Mouse (Mus musculus) testis, adult 2 months (tissue): Measurements from ENCODE around the gene Irf2bp1. TPM values are rescaled to one million over a fixed set of nuclear protein-coding genes. Genes with fewer than 3 reads are reported as not detected.

ENCODE experiments used
- H3K27ac ChIP-seq: fragments of 200-500 bp; 2 replicates; pipeline ENCODE4 v1.5.1; 2012; ENCODE audit warnings: low read depth, low read length; ENCODE audit not compliant: control insufficient read depth, insufficient read depth
- H3K27me3 ChIP-seq: fragments of 200-500 bp; 2 replicates; pipeline ENCODE4 v1.6.1; 2012; ENCODE audit warnings: mild to moderate bottlenecking, low read length, moderate library complexity; ENCODE audit not compliant: control insufficient read depth, insufficient read depth
- H3K36me3 ChIP-seq: fragments of 200-500 bp; 2 replicates; pipeline ENCODE4 v1.6.1; 2012; ENCODE audit warnings: mild to moderate bottlenecking, low read length; ENCODE audit not compliant: control insufficient read depth, insufficient read depth
- H3K4me1 ChIP-seq: fragments of 200-500 bp; 2 replicates; pipeline ENCODE4 v1.6.1; 2012; ENCODE audit warnings: low read length; ENCODE audit not compliant: control insufficient read depth, insufficient read depth
- H3K4me3 ChIP-seq: fragments of 200-500 bp; 2 replicates; pipeline ENCODE4 v1.5.1; 2012; ENCODE audit warnings: low read depth, mild to moderate bottlenecking, low read length, moderate library complexity, mixed read lengths; ENCODE audit not compliant: control insufficient read depth
- CTCF ChIP-seq: fragments of 200-500 bp; IDR thresholded peaks from 2 replicates; pipeline ENCODE4 v1.5.1; 2012; ENCODE audit warnings: low read depth, mild to moderate bottlenecking, inconsistent platforms, low read length, moderate library complexity; ENCODE audit not compliant: control insufficient read depth, insufficient read depth, insufficient replicate concordance
- POLR2A ChIP-seq: fragments of 200-500 bp; IDR thresholded peaks from 2 replicates; pipeline ENCODE4 v1.6.1; 2012; ENCODE audit warnings: low read depth, mild to moderate bottlenecking, inconsistent platforms, low read length, moderate library complexity; ENCODE audit not compliant: control insufficient read depth
- polyA plus RNA-seq: library from polyadenylated mRNA; depleted of rRNA; stranded (reverse); fragments of >200 nt; gene quantifications from 2 replicates; pipeline ENCODE4 v1.2.3, GENCODE M21; 2012

The Irf2bp1 gene
- polyA plus RNA-seq, 1 experiment: 4.9 TPM

DNA sequence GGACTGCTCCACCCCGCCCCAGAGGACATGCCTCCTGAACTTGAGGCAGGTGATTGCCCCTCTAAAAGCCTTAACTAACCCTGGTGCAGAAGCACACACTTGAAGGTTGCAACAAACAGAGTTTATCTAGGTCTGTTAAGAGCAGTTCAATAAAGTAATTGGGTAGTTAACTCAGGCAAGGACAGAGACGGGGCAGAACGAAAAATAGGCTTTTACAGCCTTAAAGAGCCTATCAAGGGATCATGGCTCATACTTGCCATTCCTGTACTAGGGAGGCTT, 2.1 kb upstream of the Irf2bp1 start:
- Histone ChIP-seq H3K4me3 (no peak overlapping the region), H3K27ac (no peak overlapping the region), H3K4me1 (peaks cover 39% of the 10 kb centered on the region), H3K36me3 (no peaks in the 10 kb centered on the region), H3K27me3 (no peaks in the 10 kb centered on the region)
- no peak for TF ChIP-seq POLR2A
- no peak for TF ChIP-seq CTCF

DNA sequence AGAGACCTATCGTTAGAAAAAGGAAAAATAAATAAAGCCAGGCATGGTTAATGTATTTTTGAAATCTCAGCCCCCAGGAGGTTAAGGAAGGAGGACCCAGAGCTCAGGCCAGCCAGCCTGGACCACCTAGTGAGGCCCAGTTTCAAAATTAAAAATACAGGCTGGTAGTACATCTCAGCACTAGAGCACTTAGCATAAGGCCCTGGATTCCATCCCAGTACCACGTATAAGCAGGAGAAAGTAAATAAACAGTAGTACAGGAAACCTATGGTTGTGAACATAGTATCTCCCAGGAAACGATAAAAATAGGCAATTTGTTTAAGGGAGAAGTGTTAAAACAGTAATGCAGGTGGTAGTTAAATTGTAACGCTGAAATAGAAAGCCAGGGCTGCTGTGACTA, 1.7 kb upstream of the Irf2bp1 start:
- no peaks in the 10 kb centered on the region for H3K27me3 ChIP-seq
- no peaks in the 10 kb centered on the region for H3K36me3 ChIP-seq
- TF ChIP-seq POLR2A (no peak), CTCF (no peak)
- no peak overlapping the region for H3K27ac ChIP-seq
- H3K4me3 ChIP-seq: no peak overlapping the region
- peaks cover 39% of the 10 kb centered on the region for H3K4me1 ChIP-seq

DNA sequence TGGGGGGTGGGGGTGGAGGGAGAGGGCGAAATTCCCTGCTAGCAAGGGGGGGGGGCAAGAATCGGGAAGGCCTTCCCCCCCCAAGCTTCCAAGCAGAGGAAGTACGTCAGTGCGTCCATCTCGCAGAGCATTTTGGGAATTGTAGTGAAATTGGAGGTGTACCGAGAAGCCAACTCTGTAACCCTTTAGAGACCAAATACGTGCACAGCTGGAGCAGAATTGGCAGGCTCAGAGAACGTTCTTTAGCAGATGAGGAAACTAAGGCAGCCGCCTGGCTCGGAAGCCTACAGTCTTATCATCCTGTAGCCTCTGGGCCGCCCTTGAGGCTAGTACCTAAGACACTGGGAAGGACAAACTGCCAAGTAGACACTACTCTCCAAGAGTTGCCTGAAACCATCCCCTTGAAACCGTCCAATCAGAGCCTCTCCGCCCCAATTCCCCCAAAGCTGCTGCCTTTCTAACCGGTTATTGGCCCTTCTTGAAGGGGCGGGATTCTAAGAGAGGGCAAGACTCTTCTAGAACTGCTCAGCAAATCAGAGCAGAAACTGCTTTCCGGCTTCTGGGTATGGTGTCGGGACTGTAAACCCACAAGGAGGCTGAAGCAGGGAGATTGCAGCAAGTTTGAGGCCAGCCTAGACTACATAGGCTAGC, 871 bp upstream of the Irf2bp1 start:
- Histone ChIP-seq H3K36me3 (no peaks in the 10 kb centered on the region), H3K27me3 (no peaks in the 10 kb centered on the region), H3K4me1 (peaks cover 39% of the 10 kb centered on the region), H3K27ac (peak overlapping the region; percentile 65; the same call in 1 of the 2 replicates), H3K4me3 (peak overlapping the region; percentile 73)
- TF ChIP-seq CTCF (no peak), POLR2A (no peak)

- peak overlapping the region; percentile 89 for H3K4me3 ChIP-seq
- TF ChIP-seq POLR2A (no peak), CTCF (no peak)
- H3K36me3 ChIP-seq: no peaks in the 10 kb centered on the region
- peak overlapping the region; percentile 10; the same call in 1 of the 2 replicates for H3K27ac ChIP-seq
- peaks cover 39% of the 10 kb centered on the region for H3K4me1 ChIP-seq
- H3K27me3 ChIP-seq: no peaks in the 10 kb centered on the region
Observed at GRCm38 (mm10) chr7:19004631-19005079, 811 bp downstream of the Irf2bp1 start.

- no peaks in the 10 kb centered on the region for H3K27me3 ChIP-seq
- H3K36me3 ChIP-seq: no peaks in the 10 kb centered on the region
- H3K4me1 ChIP-seq: peaks cover 36% of the 10 kb centered on the region
- H3K4me3 ChIP-seq: no peak overlapping the region
- no peak for TF ChIP-seq CTCF
- no peak for TF ChIP-seq POLR2A
- H3K27ac ChIP-seq: no peak overlapping the region
Observed at GRCm38 (mm10) chr7:19005417-19006121, 1.7 kb downstream of the Irf2bp1 start.

DNA sequence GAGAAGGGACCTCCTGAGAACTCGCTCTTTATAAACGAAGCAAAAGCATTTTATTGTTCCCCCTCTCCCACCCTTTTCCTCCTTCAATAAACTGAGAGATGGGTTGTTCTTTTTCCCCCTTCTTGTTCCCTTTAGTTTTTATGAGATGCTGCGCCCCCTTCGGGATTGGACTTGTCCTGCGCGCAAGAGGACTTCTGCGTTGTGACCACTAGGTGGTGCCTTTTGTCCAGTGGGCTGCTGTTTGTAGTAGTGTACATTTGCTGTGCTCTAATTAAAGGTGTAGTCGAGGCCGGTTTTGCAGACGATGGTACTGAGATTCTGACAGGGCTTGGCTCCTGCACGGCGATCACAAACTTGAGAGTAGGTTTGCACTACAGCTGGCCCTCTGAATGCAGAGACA, 2.6 kb downstream of the Irf2bp1 start:
- peaks cover 28% of the 10 kb centered on the region for H3K4me1 ChIP-seq
- H3K27ac ChIP-seq: no peak overlapping the region
- TF ChIP-seq CTCF: peak; percentile 77; the same call in 1 of the 2 replicates
- TF ChIP-seq POLR2A: no peak
- no peaks in the 10 kb centered on the region for H3K36me3 ChIP-seq
- H3K27me3 ChIP-seq: no peaks in the 10 kb centered on the region
- no peak overlapping the region for H3K4me3 ChIP-seq

GRCm38 (mm10) chr7:19007026-19007977, 3.5 kb downstream of the Irf2bp1 start:
- Histone ChIP-seq H3K4me1 (peaks cover 31% of the 10 kb centered on the region), H3K27ac (no peak overlapping the region), H3K36me3 (no peaks in the 10 kb centered on the region), H3K27me3 (no peaks in the 10 kb centered on the region), H3K4me3 (no peak overlapping the region)
- TF ChIP-seq POLR2A (no peak), CTCF (no peak)
